Mouse (Mus musculus): ENCODE data around the gene Sfxn2. TPM values are rescaled to one million over a fixed set of nuclear protein-coding genes. Genes with fewer than 3 reads are reported as not detected.

Gene Sfxn2
- polyA plus RNA-seq, 1 experiment from 2014 or later = 16.7 TPM

- WGBS = 16% methylated on average over 22 of the region's 22 CpGs
- H3K4me2 ChIP-seq (ENCODE audit: low read depth, low read length) = peak overlapping the region; percentile 91
- no peak for DNase-seq (ENCODE audit: low spot score)
- no peaks in the 10 kb centered on the region for H3K9me3 ChIP-seq (ENCODE audit: control insufficient read depth, low read length)
- peaks cover 10% of the 10 kb centered on the region for H3K4me1 ChIP-seq (ENCODE audit: control insufficient read depth, insufficient read depth, low read length)
- H3K27ac ChIP-seq (replicated peaks; ENCODE audit: low read depth, low read length) = no peak overlapping the region; the same call in 1 of the 2 replicates
- peak overlapping the region; percentile 98 for H3K4me3 ChIP-seq (ENCODE audit: low read depth, low read length)
- no peaks in the 10 kb centered on the region for H3K27me3 ChIP-seq (replicated peaks; ENCODE audit: control insufficient read depth, insufficient read depth, low read length)
- ATAC-seq (ENCODE audit: low read depth) = peak; percentile 9; the same call in 1 of the 2 replicates
- peak overlapping the region; percentile 89 for H3K9ac ChIP-seq (ENCODE audit: low read depth, low read length)
- H3K36me3 ChIP-seq (ENCODE audit: control insufficient read depth, insufficient read depth, low read length) = peaks cover 28% of the 10 kb centered on the region
Observed at GRCm38 (mm10) chr19:46599375-46600256, 26.5 kb downstream of the Sfxn2 start.

- Histone ChIP-seq H3K4me1 (ENCODE audit: control insufficient read depth, insufficient read depth, low read length) (peaks cover 10% of the 10 kb centered on the region), H3K4me3 (ENCODE audit: low read depth, low read length) (peak overlapping the region; percentile 98), H3K4me2 (ENCODE audit: low read depth, low read length) (peak overlapping the region; percentile 91), H3K9me3 (ENCODE audit: control insufficient read depth, low read length) (no peaks in the 10 kb centered on the region), H3K27me3 (replicated peaks; ENCODE audit: control insufficient read depth, insufficient read depth, low read length) (no peaks in the 10 kb centered on the region), H3K9ac (ENCODE audit: low read depth, low read length) (peak overlapping the region; percentile 89; the same call in 1 of the 2 replicates), H3K36me3 (ENCODE audit: control insufficient read depth, insufficient read depth, low read length) (peaks cover 25% of the 10 kb centered on the region; the same call in 1 of the 2 replicates), H3K27ac (replicated peaks; ENCODE audit: low read depth, low read length) (no peak overlapping the region)
- ATAC-seq (ENCODE audit: low read depth) (no peak), DNase-seq (ENCODE audit: low spot score) (no peak)
- WGBS = 72% methylated on average over 4 of the region's 4 CpGs
Observed at GRCm38 (mm10) chr19:46600371-46600770, 27.2 kb downstream of the Sfxn2 start.

- H3K4me1 ChIP-seq (ENCODE audit: control insufficient read depth, insufficient read depth, low read length) = peaks cover 10% of the 10 kb centered on the region
- H3K27me3 ChIP-seq (replicated peaks; ENCODE audit: control insufficient read depth, insufficient read depth, low read length) = no peaks in the 10 kb centered on the region
- no peak overlapping the region for H3K4me3 ChIP-seq (ENCODE audit: low read depth, low read length)
- H3K9me3 ChIP-seq (ENCODE audit: control insufficient read depth, low read length) = no peaks in the 10 kb centered on the region
- WGBS = 84% methylated on average over 14 of the region's 14 CpGs
- DNase-seq (ENCODE audit: low spot score) (no peak), ATAC-seq (ENCODE audit: low read depth) (no peak)
- H3K9ac ChIP-seq (ENCODE audit: low read depth, low read length) = no peak overlapping the region
- H3K36me3 ChIP-seq (ENCODE audit: control insufficient read depth, insufficient read depth, low read length) = peaks cover 30% of the 10 kb centered on the region
- no peak overlapping the region for H3K4me2 ChIP-seq (ENCODE audit: low read depth, low read length)
- H3K27ac ChIP-seq (replicated peaks; ENCODE audit: low read depth, low read length) = no peak overlapping the region
Observed at GRCm38 (mm10) chr19:46601491-46601890, 28.3 kb downstream of the Sfxn2 start.

GRCm38 (mm10) chr19:46602406-46602805, 29.2 kb downstream of the Sfxn2 start:
- H3K36me3 ChIP-seq (ENCODE audit: control insufficient read depth, insufficient read depth, low read length) = peaks cover 31% of the 10 kb centered on the region
- no peak overlapping the region for H3K4me3 ChIP-seq (ENCODE audit: low read depth, low read length)
- no peak for ATAC-seq (ENCODE audit: low read depth)
- no peaks in the 10 kb centered on the region for H3K27me3 ChIP-seq (replicated peaks; ENCODE audit: control insufficient read depth, insufficient read depth, low read length)
- peaks cover 10% of the 10 kb centered on the region for H3K4me1 ChIP-seq (ENCODE audit: control insufficient read depth, insufficient read depth, low read length)
- 88% methylated on average over 4 of the region's 4 CpGs for WGBS
- no peak for DNase-seq (ENCODE audit: low spot score)
- H3K9ac ChIP-seq (ENCODE audit: low read depth, low read length) = no peak overlapping the region
- no peaks in the 10 kb centered on the region for H3K9me3 ChIP-seq (ENCODE audit: control insufficient read depth, low read length)
- H3K4me2 ChIP-seq (ENCODE audit: low read depth, low read length) = no peak overlapping the region
- H3K27ac ChIP-seq (replicated peaks; ENCODE audit: low read depth, low read length) = no peak overlapping the region

GRCm38 (mm10) chr19:46606718-46607117, 33.6 kb downstream of the Sfxn2 start:
- Histone ChIP-seq H3K27ac (replicated peaks; ENCODE audit: low read depth, low read length) (no peak overlapping the region), H3K9me3 (ENCODE audit: control insufficient read depth, low read length) (no peaks in the 10 kb centered on the region), H3K27me3 (replicated peaks; ENCODE audit: control insufficient read depth, insufficient read depth, low read length) (no peaks in the 10 kb centered on the region), H3K4me3 (ENCODE audit: low read depth, low read length) (no peak overlapping the region), H3K36me3 (ENCODE audit: control insufficient read depth, insufficient read depth, low read length) (peaks cover 45% of the 10 kb centered on the region), H3K9ac (ENCODE audit: low read depth, low read length) (no peak overlapping the region), H3K4me2 (ENCODE audit: low read depth, low read length) (no peak overlapping the region), H3K4me1 (ENCODE audit: control insufficient read depth, insufficient read depth, low read length) (no peaks in the 10 kb centered on the region)
- WGBS = 97% methylated on average over 13 of the region's 13 CpGs
- ATAC-seq (ENCODE audit: low read depth) (no peak), DNase-seq (ENCODE audit: low spot score) (no peak)

GRCm38 (mm10) chr19:46607424-46607823, 34.3 kb downstream of the Sfxn2 start:
- Histone ChIP-seq H3K4me2 (ENCODE audit: low read depth, low read length) (no peak overlapping the region), H3K27ac (replicated peaks; ENCODE audit: low read depth, low read length) (no peak overlapping the region; the same call in 1 of the 2 replicates), H3K9me3 (ENCODE audit: control insufficient read depth, low read length) (no peaks in the 10 kb centered on the region), H3K36me3 (ENCODE audit: control insufficient read depth, insufficient read depth, low read length) (peaks cover 48% of the 10 kb centered on the region), H3K9ac (ENCODE audit: low read depth, low read length) (no peak overlapping the region), H3K4me3 (ENCODE audit: low read depth, low read length) (no peak overlapping the region), H3K4me1 (ENCODE audit: control insufficient read depth, insufficient read depth, low read length) (no peaks in the 10 kb centered on the region), H3K27me3 (replicated peaks; ENCODE audit: control insufficient read depth, insufficient read depth, low read length) (no peaks in the 10 kb centered on the region)
- no peak for DNase-seq (ENCODE audit: low spot score)
- no peak for ATAC-seq (ENCODE audit: low read depth)
- WGBS = 60% methylated on average over 7 of the region's 7 CpGs

GRCm38 (mm10) chr19:46608158-46608557, 35.0 kb downstream of the Sfxn2 start:
- ATAC-seq (ENCODE audit: low read depth) (no peak), DNase-seq (ENCODE audit: low spot score) (no peak)
- no peak overlapping the region for H3K27ac ChIP-seq (replicated peaks; ENCODE audit: low read depth, low read length)
- H3K36me3 ChIP-seq (ENCODE audit: control insufficient read depth, insufficient read depth, low read length) = peaks cover 56% of the 10 kb centered on the region
- H3K9ac ChIP-seq (ENCODE audit: low read depth, low read length) = no peak overlapping the region
- no peaks in the 10 kb centered on the region for H3K27me3 ChIP-seq (replicated peaks; ENCODE audit: control insufficient read depth, insufficient read depth, low read length)
- H3K4me3 ChIP-seq (ENCODE audit: low read depth, low read length) = no peak overlapping the region
- no peak overlapping the region for H3K4me2 ChIP-seq (ENCODE audit: low read depth, low read length)
- H3K9me3 ChIP-seq (ENCODE audit: control insufficient read depth, low read length) = no peaks in the 10 kb centered on the region
- no peaks in the 10 kb centered on the region for H3K4me1 ChIP-seq (ENCODE audit: control insufficient read depth, insufficient read depth, low read length)
- 89% methylated on average over 7 of the region's 7 CpGs for whole genome bisulfite sequencing

GRCm38 (mm10) chr19:46616378-46616777, 43.2 kb downstream of the Sfxn2 start:
- WGBS = 54% methylated on average over 11 of the region's 11 CpGs
- no peak overlapping the region for H3K9ac ChIP-seq (ENCODE audit: low read depth, low read length)
- no peak overlapping the region for H3K4me2 ChIP-seq (ENCODE audit: low read depth, low read length)
- no peak overlapping the region for H3K4me3 ChIP-seq (ENCODE audit: low read depth, low read length)
- no peak for ATAC-seq (ENCODE audit: low read depth)
- peaks cover 26% of the 10 kb centered on the region for H3K36me3 ChIP-seq (ENCODE audit: control insufficient read depth, insufficient read depth, low read length)
- no peaks in the 10 kb centered on the region for H3K27me3 ChIP-seq (replicated peaks; ENCODE audit: control insufficient read depth, insufficient read depth, low read length)
- no peaks in the 10 kb centered on the region for H3K9me3 ChIP-seq (ENCODE audit: control insufficient read depth, low read length)
- peaks cover 36% of the 10 kb centered on the region for H3K4me1 ChIP-seq (ENCODE audit: control insufficient read depth, insufficient read depth, low read length)
- H3K27ac ChIP-seq (replicated peaks; ENCODE audit: low read depth, low read length) = no peak overlapping the region
- no peak for DNase-seq (ENCODE audit: low spot score)

- DNase-seq (ENCODE audit: low spot score) (no peak), ATAC-seq (ENCODE audit: low read depth) (no peak)
- H3K9ac ChIP-seq (ENCODE audit: low read depth, low read length) = no peak overlapping the region
- peaks cover 24% of the 10 kb centered on the region for H3K36me3 ChIP-seq (ENCODE audit: control insufficient read depth, insufficient read depth, low read length)
- no peak overlapping the region for H3K4me2 ChIP-seq (ENCODE audit: low read depth, low read length)
- WGBS = 87% methylated on average over 8 of the region's 8 CpGs
- no peak overlapping the region for H3K27ac ChIP-seq (replicated peaks; ENCODE audit: low read depth, low read length)
- no peaks in the 10 kb centered on the region for H3K27me3 ChIP-seq (replicated peaks; ENCODE audit: control insufficient read depth, insufficient read depth, low read length)
- H3K4me1 ChIP-seq (ENCODE audit: control insufficient read depth, insufficient read depth, low read length) = peaks cover 46% of the 10 kb centered on the region
- no peak overlapping the region for H3K4me3 ChIP-seq (ENCODE audit: low read depth, low read length)
- no peaks in the 10 kb centered on the region for H3K9me3 ChIP-seq (ENCODE audit: control insufficient read depth, low read length)
Observed at GRCm38 (mm10) chr19:46617361-46617760, 44.2 kb downstream of the Sfxn2 start.

Measured in embryonic facial prominence, embryonic 14.5 days (tissue).